Mouse (Mus musculus) ES-Bruce4 (cell line): ENCODE results near the gene AC134908.4. TPM values are rescaled to one million over a fixed set of nuclear protein-coding genes. Genes with fewer than 3 reads are reported as not detected.

Experiments
- H3K27ac ChIP-seq: 2 replicates; pipeline ENCODE4 v1.5.1; 2012; ENCODE audit warnings: low read length, inconsistent platforms; ENCODE audit not compliant: insufficient read depth
- H3K27me3 ChIP-seq: 2 replicates; pipeline ENCODE4 v1.6.1; 2012; ENCODE audit warnings: mild to moderate bottlenecking, low read length, inconsistent platforms; ENCODE audit not compliant: control insufficient read depth, poor library complexity, insufficient read depth, severe bottlenecking
- H3K36me3 ChIP-seq: 2 replicates; pipeline ENCODE4 v1.6.1; 2012; ENCODE audit warnings: inconsistent platforms, mild to moderate bottlenecking, low read length, moderate library complexity; ENCODE audit not compliant: control insufficient read depth, poor library complexity, insufficient read depth, severe bottlenecking
- H3K4me1 ChIP-seq: one replicate; pipeline ENCODE4 v1.8.1; 2011; ENCODE audit warnings: low read length; ENCODE audit not compliant: control insufficient read depth, insufficient read depth
- H3K4me3 ChIP-seq: 2 replicates; pipeline ENCODE4 v1.5.1; 2011; ENCODE audit warnings: low read depth, mild to moderate bottlenecking, low read length
- H3K9ac ChIP-seq: 2 replicates; pipeline ENCODE4 v1.6.1; 2012; ENCODE audit warnings: low read depth, mild to moderate bottlenecking, inconsistent platforms; ENCODE audit not compliant: poor library complexity, severe bottlenecking
- H3K9me3 ChIP-seq: replicated peaks from 2 replicates; pipeline ENCODE4 v1.6.1; 2012; ENCODE audit warnings: mild to moderate bottlenecking, low read length, inconsistent platforms; ENCODE audit not compliant: control insufficient read depth, poor library complexity, insufficient read depth, severe bottlenecking
- CTCF ChIP-seq: IDR thresholded peaks from one replicate; pipeline ENCODE4 v1.8.1; 2011; ENCODE audit warnings: low read depth, low read length
- EP300 ChIP-seq: IDR thresholded peaks from 2 replicates; pipeline ENCODE4 v1.6.1; 2011; ENCODE audit warnings: low read depth, low read length; ENCODE audit not compliant: insufficient read depth
- POLR2A ChIP-seq: IDR thresholded peaks from one replicate; pipeline ENCODE4 v1.8.1; 2011; ENCODE audit warnings: low read length; ENCODE audit not compliant: insufficient read depth
- polyA plus RNA-seq: library from polyadenylated mRNA; stranded (reverse); fragments of >200 nt; gene quantifications from 2 replicates; pipeline ENCODE4 v1.2.4, GENCODE M21; 2011; ENCODE audit warnings: low read depth; ENCODE audit not compliant: missing spikeins, insufficient read depth, insufficient read length

AC134908.4 gene
- polyA plus RNA-seq, 1 experiment: 2.6 TPM

DNA sequence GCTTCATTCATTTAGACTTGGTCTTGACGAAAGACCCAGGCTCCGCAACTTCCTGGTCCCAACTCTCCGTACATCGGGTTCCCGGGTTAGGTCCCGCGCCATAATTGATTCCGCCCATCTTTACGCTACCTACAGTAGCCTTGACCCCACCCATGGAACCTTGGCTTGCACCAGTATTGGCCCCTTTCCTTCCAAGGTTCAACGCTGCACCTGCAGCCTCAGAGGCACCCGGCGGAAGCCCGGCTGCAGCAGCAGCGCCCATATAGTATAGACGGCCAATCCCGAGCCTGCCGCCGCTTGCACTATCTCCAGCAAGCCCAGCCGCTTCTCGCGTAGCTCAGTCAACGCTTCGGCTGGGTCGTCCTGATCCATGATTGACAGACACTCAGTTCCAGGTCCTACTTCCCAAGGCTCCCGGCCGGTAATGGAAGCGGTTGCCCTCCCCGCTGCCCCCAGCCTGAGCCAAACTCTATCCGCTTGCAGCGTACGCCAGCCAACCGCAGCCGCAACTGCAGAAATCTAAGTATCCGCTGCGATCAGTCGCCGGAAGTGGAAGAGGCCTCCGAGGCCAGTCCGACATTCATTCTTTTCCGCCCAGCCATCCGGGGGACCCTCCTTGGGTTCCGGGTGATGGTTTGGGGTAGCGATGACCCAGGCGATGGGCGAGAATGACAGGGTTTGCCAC, 3.5 kb downstream of the AC134908.4 start:
- TF ChIP-seq EP300 (no peak), POLR2A (no peak), CTCF (no peak)
- Histone ChIP-seq H3K36me3 (no peaks in the 10 kb centered on the region), H3K4me3 (peak overlapping the region; percentile 93), H3K27me3 (no peaks in the 10 kb centered on the region), H3K9ac (peak overlapping the region; percentile 57), H3K9me3 (no peaks in the 10 kb centered on the region), H3K27ac (peak overlapping the region; percentile 8; the same call in 1 of the 2 replicates), H3K4me1 (peaks cover 4% of the 10 kb centered on the region)

- Histone ChIP-seq H3K4me1 (peaks cover 4% of the 10 kb centered on the region), H3K36me3 (no peaks in the 10 kb centered on the region)
- TF ChIP-seq CTCF (no peak), POLR2A (no peak), EP300 (no peak)
Measured at GRCm38 (mm10) chr17:25791320-25791842, 4.1 kb downstream of the AC134908.4 start.

GRCm38 (mm10) chr17:25786781-25787504, 8.5 kb downstream of the AC134908.4 start:
- H3K36me3 ChIP-seq: peaks cover 4% of the 10 kb centered on the region
- H3K27me3 ChIP-seq: no peaks in the 10 kb centered on the region
- H3K4me3 ChIP-seq: no peak overlapping the region
- TF ChIP-seq CTCF (no peak), POLR2A (no peak), EP300 (no peak)
- H3K4me1 ChIP-seq: no peaks in the 10 kb centered on the region
- H3K9ac ChIP-seq: no peak overlapping the region
- H3K27ac ChIP-seq: no peak overlapping the region
- H3K9me3 ChIP-seq: no peaks in the 10 kb centered on the region

More at GRCm38 (mm10) chr17:25791320-25791842, 4.1 kb downstream of the AC134908.4 start:
- no peaks in the 10 kb centered on the region for H3K9me3 ChIP-seq
- H3K9ac ChIP-seq: peak overlapping the region; percentile 57
- peak overlapping the region; percentile 93 for H3K4me3 ChIP-seq
- H3K27ac ChIP-seq: 0 out of 2 replicates have a peak overlapping the region, but pooled peaks have one; percentile 8
- H3K27me3 ChIP-seq: no peaks in the 10 kb centered on the region

- Histone ChIP-seq H3K4me3 (peak within 1 kb of the TSS; percentile 81), H3K36me3 (peaks cover 4% of the 10 kb centered on the region), H3K4me1 (no peaks in the 10 kb centered on the region), H3K9me3 (no peaks in the 10 kb centered on the region), H3K27me3 (no peaks in the 10 kb centered on the region), H3K9ac (peak within 1 kb of the TSS; percentile 37), H3K27ac (no peak within 1 kb of the TSS)
- TF ChIP-seq POLR2A (no peak), EP300 (no peak), CTCF (no peak)
Measured at GRCm38 (mm10) chr17:25786280-25786679, 9.2 kb downstream of the AC134908.4 start, which contains the start of gene Ccdc78. TSS of gene Ccdc78 (plus strand) at chr17:25786580.

DNA sequence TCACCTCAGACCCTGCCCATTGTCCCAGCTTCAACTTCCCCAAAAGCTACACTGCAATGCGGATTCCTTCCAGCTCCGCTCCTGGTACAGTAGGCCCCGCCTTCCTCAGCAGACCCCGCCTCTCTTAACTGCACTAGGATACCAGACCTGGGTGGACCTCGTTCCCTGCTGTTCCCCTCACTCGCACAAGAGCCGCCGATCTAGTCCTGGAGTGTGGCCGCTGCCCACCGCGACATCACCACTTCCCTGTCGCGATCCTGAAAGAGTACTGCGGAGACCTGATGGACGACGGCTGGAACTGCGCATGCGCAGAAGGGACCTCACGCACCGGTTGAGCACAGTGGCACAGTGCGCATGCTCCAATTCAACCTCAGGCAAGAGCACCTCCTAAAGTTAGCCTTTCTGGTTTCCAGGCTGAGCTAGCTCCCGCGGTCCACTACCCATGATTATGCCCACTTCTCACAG, 10.1 kb downstream of the AC134908.4 start, which contains the start of gene Haghl:
Gene Haghl, minus strand, starts transcription at position 393 of the 465 bp plus-strand sequence.
- Histone ChIP-seq H3K27ac (no peak within 1 kb of the TSS; the same call in 1 of the 2 replicates), H3K36me3 (peaks cover 4% of the 10 kb centered on the region), H3K4me1 (no peaks in the 10 kb centered on the region), H3K9ac (peak within 1 kb of the TSS; percentile 37), H3K9me3 (no peaks in the 10 kb centered on the region), H3K27me3 (no peaks in the 10 kb centered on the region), H3K4me3 (peak within 1 kb of the TSS; percentile 81)
- TF ChIP-seq POLR2A (peak; percentile 66), CTCF (no peak)
